Mouse (Mus musculus) CH12F3 (cell line): ENCODE results near the gene Fgf18.

Experiments used
- in situ Hi-C: fragments of 300-500 bp; cut with MboI; formaldehyde crosslinking; loops from 2 replicates; pipeline ENCODE4 v1.14.3; 2020; ENCODE audit warnings: low sequenced_read_pairs

The Fgf18 gene

DNA sequence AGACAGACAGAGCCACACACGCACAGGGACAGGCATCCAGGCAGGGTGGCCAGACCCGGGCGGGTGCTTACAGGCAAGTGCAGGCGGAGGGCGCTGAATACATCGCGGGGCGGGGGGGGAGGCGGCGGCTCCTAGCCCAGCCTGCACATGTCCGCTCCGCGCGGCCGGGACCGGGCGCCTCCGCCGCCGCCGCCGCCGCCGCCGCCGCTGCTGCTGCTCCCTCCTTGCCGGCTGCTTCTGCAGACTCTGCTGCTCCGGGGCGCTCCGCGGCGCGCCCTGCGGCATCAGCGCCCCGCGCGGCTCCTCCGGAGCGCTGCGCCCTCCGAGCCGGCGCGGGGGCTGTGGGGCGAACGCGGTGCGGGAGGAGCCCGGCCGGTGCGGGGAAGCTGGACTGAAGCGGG, at the start of gene Fgf18:
TSS of gene Fgf18 (minus strand) at position 230 of the 401 bp plus-strand sequence.
- in situ Hi-C loops: no loop called here

GRCm38 (mm10) chr11:33196447-33197132, 49.4 kb upstream of the Fgf18 start:
- in situ Hi-C loops: no loop called here

- in situ Hi-C loops: no loop called here
These were observed 48.6 kb upstream of the Fgf18 start for GRCm38 (mm10) chr11:33195531-33196446.

DNA sequence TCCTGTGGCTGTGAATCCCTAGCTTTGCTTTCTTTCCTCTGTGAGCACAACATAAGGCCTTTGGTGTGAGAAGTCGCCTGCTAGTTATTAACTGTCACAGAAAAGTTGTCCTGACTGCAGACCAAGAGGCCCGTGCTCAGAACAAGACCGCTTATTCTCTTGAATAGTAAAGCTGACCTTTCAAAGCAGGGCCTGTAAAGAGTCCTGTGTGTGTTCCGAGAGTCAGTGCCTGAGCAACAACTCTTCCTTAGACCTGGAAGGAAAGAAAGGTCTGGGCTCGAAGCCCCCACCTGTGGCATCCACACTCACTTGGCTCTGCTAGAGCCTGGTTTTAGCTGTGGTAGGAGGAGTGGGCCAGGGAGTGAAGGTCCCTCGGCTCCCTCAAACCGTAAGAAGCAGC, 47.9 kb upstream of the Fgf18 start:
- in situ Hi-C loops: no loop called here

DNA sequence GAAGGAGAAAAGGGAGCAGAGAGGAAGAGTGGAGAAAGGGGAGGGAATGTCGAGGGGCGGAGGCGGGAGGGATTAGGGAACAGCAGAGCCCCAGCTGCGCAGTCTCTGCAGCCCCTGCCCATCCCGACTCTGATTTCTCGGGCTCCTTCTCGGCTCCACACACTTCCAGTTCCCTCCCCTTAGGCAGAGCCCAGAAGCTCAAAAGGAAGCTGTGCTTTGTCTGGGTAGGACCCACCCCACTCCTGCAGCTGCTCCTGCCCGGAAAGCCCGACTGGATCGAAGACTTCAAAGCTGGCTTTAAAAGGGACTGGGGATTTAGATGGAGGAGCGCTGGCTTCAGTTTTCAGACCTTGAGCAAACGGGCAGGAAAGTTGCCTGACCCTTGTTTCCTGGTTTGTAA, 46.5 kb upstream of the Fgf18 start:
- in situ Hi-C loops: no loop called here

DNA sequence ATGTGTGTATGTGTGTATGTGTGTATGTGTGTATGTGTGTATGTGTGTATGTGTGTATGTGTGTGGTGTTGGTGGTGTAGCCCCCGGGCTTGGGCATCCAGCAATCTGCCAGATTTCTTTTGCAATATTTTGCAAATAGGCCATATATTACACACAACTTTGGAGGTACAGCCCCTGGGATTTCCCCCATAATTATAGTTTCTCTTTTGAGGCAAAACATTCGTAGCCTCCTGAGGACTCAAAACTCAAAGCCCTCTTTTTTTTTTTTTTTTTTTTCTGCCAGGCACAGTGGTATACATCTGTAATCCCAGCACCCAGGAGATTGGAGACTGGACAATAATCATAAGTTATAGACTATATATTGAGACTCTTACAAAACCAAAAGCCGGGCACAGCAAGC, 34.6 kb upstream of the Fgf18 start:
- in situ Hi-C loops: no loop called here

- in situ Hi-C loops: no loop called here
These were observed 33.5 kb upstream of the Fgf18 start for GRCm38 (mm10) chr11:33180701-33181116.

- in situ Hi-C loops: loop anchor here (5.0 to 10.0 kb wide), 2 partner anchors 117 to 445 kb away; no protein-coding TSS in a partner anchor
These were observed 32.6 kb upstream of the Fgf18 start for GRCm38 (mm10) chr11:33179802-33180201.

GRCm38 (mm10) chr11:33176525-33177245, 29.5 kb upstream of the Fgf18 start:
- in situ Hi-C loops: loop anchor here (5.0 to 10.0 kb wide), 2 partner anchors 121 to 448 kb away; no protein-coding TSS in a partner anchor

GRCm38 (mm10) chr11:33175768-33176167, 28.6 kb upstream of the Fgf18 start:
- in situ Hi-C loops: loop anchor here (5.0 to 10.0 kb wide), 2 partner anchors 122 to 449 kb away; no protein-coding TSS in a partner anchor

DNA sequence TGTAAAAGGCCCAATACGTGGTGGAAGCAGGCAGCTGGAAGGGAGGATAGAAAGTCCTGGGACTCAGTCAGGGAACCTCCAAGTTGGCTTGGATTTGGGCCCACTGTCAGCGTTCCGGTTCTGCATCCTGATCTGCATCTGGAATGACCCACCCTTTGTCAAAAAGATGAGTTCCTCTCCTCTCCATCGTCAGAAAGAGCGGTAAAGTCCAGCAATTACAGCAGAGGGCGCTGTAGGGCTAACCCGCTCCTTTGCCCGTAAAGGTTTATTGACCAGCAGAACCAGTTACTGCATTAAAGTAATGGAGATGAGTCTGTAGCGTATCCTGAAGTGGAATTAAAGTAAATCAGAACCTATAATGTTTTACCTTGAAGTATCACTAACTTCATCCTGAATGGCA, 23.3 kb upstream of the Fgf18 start:
- in situ Hi-C loops: loop anchor here (10.0 kb wide), 1 partner anchor 454 kb away; no protein-coding TSS in a partner anchor

GRCm38 (mm10) chr11:33162998-33163506, 15.9 kb upstream of the Fgf18 start, which contains the start of gene Npm1:
Npm1 (minus strand) TSS chr11:33163206.
- in situ Hi-C loops: no loop called here

- in situ Hi-C loops: no loop called here
These were observed 15.2 kb upstream of the Fgf18 start for GRCm38 (mm10) chr11:33162211-33162997.

DNA sequence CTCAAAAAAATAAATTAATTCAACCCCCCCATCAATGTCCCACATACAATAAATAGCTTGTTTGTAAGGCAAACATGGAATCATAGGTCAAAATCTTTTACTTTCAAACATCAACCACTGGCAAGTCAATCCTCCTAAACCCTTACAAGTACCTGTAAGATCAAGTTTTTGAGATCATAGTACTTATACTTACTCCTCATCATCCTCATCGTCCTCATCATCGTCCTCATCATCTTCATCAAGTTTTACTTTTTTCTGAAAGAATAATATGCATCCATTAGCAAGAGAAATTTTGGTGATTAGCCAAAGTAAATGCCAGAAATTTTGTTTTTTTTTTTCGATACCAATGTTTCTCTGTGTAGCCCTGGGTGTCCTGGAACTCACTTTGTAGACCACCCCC, 12.5 kb upstream of the Fgf18 start:
- in situ Hi-C loops: no loop called here

- in situ Hi-C loops: no loop called here
These were observed 10.4 kb upstream of the Fgf18 start for GRCm38 (mm10) chr11:33157453-33158196.

GRCm38 (mm10) chr11:33156436-33157015, 9.3 kb upstream of the Fgf18 start:
- in situ Hi-C loops: no loop called here

GRCm38 (mm10) chr11:33154459-33154858, 7.3 kb upstream of the Fgf18 start:
- in situ Hi-C loops: no loop called here

DNA sequence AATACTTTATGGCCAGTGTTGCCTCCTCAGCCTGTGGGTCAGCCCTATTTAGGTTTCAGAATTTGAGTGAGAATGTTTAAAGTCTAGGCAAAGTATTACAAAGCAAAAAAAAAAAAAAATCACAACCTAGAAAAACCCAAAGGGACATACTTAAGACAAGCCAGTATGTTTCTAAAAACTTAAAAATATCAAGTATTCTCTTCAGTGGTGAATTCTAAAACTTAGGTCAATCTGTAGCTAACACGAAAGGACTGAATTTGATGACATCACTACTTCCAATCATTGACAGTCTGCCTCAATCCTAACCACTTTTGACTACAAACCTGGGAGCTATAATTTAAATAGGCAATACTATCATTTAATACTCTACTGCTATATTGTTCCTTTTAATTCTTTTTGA, 5.8 kb upstream of the Fgf18 start:
- in situ Hi-C loops: no loop called here

GRCm38 (mm10) chr11:33151780-33152145, 4.6 kb upstream of the Fgf18 start:
- in situ Hi-C loops: no loop called here
